Mouse (Mus musculus): Measurements from ENCODE around the gene Cdk1.

DNA sequence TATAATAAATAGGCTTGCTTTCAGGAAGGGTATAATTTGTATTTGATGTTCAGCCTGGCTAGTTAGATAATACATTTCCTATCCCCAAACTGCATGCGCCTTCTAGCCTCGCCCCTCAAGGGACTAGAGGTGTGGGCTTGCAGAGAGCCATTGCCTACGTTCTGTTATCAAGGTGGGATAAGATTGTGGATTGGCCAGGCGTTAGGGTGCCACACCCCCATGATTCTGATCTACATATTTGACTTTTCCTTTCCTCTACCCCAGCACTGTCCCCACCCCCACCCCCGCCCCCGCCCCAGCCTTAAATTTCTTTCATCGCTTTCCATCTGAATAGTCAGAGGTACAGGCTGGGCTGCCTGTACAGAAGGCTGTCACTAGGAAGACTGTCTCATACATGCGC lies 34.0 kb upstream of the Cdk1 start:
- TF ChIP-seq CTCF (IDR thresholded peaks at IDR 0.05; ENCODE audit: extremely low read depth, insufficient read depth, insufficient read length, insufficient replicate concordance): no peak
- TF ChIP-seq POLR2A (IDR thresholded peaks at IDR 0.05; ENCODE audit: low read depth, low read length): no peak
